Mouse (Mus musculus) lung, postnatal 14 days (tissue): ENCODE measurements around the gene Kif26b.
A peak's percentile ranks its signal among the peaks of the same experiment; 100 is the strongest.

Source experiments
- DNase-seq: peaks from one replicate; pipeline ENCODE4 v3.0.0; 2021

Gene Kif26b

DNA sequence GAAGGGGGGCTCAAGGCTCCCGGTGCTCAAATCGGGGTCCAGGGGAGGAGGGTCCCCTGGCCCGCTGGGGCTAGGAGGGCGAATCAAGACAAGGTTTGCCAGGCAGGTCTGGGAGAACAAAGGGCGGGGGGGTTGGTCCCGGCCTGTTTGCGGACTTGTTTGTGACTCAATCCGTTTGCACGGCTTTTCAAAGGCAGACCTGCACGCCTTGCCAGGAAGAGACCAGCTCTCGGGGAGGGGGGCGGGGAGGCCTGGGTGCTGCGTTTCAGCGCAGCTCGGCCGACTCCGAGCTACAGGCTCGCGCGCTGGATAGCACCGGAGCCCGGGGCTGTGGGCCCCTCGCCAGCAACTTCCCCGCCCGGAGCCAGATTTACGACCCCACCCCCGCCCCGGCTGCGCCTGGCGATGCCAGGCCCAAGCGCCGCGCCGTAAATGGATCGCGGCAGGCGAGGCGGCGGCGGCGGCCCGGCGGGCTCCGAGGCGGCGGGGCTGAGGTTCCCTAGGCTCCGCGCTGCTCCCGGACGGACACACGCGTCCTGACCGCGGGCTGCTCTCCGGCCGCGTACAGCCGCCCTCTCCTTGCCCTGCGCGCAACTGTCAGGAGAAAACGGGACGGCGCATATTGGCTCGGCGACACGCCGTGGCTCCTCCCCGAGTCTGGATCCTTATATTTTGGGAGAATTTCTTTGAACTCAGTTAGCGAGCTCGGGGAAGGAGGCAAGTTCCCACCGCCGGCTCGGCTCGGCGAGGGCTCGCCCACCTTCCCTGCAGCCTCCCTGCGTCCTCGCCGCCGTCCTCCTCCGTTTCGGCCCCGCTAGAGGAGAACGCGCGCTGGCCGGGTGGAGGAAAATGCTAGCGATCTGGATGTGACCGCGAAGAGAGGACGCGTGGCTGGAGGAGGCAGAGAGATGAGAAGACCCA lies at the start of gene Kif26b:
Gene Kif26b, plus strand, starts transcription at position 695 of the 921 bp plus-strand sequence.
- DNase-seq, result peak; percentile 28

DNA sequence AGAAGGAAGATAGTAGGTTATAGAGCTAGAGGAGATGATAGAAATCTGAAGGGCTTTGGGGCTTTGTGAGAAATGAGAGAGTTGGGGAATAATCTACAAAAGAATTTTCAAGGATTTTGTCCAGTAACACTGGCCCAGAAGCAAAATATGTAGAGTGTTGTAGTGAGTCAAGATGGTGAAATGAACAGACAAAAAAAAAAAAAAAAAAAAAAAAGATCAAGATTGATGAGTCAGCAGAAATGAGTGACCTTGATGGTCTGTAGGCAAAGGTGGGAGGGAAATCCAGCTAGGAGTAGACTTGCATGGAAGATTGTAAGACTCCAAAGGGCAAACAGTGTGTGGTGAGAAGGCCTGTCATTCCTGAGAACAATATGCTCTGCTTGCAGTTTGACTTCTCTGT lies 45.1 kb upstream of the Kif26b start:
- no peak for DNase-seq

DNA sequence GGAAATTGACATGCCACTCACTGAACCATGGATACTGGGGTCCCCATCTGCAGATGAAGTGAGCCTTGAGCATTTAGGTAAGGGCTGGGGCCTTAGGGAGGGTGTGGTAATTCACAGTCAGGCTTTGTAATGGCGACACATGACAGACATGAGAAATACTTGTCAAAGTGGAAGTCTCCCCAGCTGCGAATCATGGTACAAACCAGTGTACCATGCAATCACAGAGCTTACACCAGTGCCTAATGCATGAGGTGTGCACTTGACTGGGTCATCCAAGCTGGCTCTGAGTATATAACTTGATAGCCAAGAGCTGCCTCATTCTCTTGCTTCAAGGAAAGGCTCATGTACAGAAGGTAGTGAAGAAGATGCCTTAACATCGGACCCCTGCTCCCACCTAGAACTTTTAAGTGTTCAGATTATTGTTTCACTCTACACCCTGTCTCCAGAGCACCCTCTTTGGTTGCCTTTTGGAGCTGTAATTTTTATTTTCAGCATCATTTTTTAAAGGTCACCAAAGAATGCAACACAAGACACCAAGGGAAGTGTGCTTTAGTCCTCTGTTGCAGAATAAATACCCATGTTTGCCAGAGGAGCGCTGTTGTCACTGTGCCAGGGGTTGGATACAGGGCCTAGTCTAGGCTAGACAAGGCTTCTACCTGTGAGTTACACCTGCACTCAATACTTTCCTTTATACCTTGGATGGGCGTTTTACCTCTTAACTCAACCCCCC lies 43.6 kb upstream of the Kif26b start:
- no peak for DNase-seq

DNA sequence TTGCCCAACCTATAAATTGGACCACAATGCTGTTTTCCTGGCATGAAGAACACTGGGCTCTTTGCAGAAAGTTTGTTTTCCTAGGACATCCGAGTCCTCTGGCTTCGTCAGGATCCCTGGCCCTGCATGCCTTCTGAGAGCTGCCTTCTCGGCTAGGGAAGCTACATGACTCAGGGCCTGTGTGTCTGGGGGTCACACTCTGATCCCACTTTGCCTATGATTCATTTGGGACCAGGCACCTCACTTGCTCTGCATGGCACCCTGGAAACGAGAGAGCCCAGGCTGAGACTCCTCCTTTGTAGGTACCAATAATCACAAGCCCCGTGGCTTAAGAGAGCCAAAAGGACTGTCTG lies 43.1 kb upstream of the Kif26b start:
- no peak for DNase-seq

DNA sequence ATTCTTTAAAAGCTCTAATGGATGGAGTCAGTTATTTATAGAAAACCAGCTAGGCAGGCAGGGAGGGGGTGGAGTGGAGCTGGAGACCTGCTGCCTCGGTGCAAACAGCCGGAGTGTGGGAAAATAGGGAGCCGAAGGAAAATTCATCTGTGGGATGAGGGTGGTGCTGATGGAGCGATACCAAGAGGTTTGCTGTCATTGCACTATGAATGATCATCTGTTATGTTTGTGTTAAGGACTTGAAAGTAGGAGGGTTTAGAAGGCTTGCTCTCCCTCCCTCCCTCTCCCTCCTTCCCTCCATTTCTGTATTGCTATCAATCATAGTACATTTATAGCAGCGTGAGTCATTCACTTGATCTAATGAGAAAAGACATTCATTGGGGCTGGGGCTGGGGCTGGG lies 42.1 kb upstream of the Kif26b start:
- no peak for DNase-seq

DNA sequence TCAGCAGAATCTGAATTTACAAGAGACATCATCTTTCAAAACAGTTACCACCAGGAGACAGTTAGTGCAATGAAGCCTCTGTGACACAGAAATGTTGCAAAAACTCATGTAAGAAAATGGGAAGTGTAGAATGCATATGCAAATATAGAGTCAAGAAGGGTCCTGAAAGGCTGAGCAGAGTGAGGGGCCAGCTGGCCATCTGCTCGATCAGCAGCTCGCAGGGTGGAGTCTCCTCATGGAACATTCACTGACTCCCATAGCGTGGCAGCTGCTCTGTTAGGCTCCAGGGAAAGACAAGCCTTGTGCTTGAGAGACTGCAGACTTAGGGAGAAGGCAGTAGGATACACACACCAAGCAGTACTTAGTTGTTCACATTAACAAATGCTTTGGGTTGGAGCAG lies 39.8 kb upstream of the Kif26b start:
- no peak for DNase-seq

DNA sequence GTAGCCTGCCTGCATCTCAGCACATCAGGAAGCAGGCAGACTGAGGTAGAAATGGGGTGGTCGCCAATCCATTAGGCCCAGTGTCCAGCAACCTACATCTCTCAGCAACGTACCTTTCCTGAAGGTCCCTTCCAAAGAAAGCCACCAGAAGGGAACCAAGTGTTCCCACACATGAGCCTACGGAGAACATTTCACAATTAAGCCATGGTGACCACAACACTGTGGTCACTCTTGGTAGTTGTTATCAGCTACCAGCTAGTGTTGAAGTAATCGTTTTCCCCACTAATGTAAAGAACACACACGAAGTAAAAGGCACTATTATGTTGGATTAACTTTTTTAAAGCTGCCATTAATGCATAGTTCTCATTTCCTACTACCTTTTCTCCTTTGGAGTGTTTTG lies 37.2 kb upstream of the Kif26b start:
- no peak for DNase-seq

DNA sequence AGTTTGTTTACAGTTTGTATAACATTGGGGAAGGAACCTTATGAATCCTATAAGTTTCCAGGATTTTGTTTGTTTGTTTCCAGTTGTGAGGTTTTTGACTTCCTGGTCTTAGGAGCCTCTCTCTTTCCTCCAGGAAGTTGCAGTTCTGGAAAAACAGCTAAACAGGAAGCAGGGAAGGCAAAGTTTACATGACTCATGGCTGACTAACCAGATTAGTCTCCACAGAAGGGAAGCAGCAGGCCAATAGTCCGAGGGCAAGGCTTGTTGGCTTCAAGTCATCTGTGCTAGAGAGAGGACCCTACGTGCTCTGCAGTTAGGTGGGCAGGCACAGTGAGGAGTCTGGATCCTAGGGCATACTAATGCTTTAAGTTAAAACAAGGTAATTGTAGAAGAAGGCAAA lies 36.4 kb upstream of the Kif26b start:
- DNase-seq, result no peak

DNA sequence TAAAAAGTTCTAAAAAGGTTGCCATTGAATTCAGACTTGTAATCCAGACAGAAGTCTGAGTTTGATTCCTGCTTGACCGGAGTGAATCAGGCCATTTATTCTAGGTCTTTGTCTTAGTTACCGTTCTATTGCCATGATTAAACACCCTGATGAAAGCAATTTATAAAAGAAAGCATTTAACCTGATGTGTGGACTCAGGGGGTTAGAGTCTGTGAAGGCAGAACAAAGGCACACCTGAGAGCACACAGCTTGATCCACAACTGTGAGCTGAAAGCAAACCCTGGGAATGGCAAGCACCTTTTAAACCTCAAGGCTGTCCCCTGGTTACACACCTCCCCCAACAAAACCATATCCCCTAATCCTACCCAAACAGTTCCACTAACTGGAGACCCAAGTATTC lies 32.7 kb upstream of the Kif26b start:
- no peak for DNase-seq

DNA sequence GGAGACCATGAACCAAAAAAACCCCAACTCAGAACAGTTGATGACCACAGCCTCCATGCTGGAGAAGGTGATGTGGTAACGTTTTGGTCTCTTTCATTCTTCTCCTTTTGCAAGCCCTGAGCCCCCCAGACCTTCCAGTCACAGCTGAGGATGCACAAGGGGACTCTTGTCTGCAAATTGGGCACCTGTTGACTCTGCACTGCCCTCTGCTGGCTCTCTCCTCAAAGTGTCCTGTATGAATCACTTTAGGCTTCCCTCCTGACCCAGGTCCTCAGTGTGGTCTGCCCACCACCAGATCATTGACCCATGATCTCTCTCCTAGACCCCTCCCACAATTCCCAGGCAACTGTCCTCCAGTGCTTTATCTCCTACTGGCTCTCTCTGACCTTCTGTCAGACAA lies 32.1 kb upstream of the Kif26b start:
- DNase-seq, result peak; percentile 56

DNA sequence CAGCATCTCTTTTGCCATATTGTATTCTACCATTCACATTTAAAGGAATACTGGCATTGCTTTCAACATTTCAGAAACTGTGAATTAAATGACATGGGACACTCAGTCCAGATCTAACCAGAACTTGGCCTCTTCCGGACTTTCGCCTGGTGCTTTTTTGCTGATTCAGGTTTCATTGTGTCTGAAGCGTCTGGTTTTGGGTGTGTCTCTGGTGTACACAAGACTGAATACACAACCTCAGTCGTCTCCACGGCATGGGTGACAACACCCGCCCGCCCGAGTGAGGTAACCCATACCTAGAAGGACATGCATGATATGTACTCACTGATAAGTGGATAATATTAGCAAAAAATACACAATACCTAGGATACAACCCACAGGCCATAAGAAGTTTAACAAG lies 22.0 kb upstream of the Kif26b start:
- no peak for DNase-seq

DNA sequence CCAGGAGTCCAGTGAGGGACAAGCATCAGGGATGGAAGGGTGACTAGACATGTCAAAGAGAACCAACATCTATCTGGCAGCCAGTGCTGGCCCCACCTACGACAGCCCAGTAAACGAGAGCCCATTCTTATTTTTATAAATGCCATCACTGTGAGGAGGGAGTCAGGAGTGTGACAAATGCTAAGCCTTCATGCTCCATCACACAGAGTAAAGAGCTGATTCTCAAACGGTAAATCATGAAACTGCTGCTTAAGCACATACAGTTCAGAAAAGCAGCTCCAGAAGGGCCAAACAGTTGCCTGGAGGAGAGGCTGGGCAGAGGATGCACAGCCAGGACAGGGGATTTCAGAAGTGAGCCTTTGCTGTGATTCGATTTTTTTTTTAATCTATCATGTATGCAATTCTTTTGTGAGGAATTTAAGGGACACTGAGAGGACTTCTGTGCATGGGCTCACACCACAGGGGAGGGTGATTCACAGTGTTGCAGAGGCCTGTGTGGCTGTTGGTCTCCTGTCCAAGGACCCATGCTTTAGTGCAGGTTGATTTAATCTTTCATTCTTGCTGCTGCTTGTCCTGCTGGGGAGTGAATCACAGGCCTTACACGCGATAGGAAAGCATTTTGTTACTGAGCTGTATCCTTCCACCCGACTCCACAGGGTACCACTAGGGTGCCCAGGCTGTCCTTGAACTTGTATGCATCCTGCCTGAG lies 16.4 kb upstream of the Kif26b start:
- no peak for DNase-seq

DNA sequence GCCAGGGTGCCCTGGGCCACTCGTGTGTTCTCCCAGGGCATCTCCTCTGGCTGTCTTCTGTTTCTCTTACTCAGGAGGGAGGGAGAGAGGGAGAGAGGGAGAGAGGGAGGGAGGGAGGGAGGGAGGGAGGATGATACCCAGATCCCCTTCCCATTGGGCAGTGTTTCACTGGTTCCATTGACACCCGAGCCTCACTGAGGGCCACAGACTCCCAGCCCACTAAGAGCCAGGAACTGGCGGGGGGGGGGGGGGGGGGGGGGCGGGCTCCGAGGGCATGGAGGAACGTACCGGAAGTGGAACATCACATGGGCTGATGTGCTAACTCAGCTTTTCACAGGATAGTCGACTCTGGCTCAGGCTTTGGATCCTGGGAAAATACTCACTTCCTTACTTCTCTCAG lies 15.0 kb upstream of the Kif26b start:
- DNase-seq, result no peak

DNA sequence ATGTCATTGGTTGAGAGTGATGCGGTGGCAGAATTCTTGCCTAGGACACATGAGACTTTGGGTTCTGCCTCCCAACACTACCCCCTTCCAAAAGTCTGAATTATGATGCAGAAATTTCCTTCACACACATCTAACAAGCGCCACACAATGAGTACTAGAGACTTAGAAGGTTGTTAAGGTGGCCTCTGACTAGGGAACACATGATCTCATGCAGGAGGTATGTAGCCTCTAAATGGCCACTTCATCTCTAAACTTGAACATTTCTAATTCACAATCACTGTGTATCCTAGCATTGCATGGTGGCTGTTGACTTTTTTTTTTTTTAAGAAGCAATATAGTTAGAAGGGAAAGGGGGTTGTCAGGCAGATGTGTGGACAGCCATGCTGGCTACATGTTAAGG lies 13.1 kb upstream of the Kif26b start:
- no peak for DNase-seq

DNA sequence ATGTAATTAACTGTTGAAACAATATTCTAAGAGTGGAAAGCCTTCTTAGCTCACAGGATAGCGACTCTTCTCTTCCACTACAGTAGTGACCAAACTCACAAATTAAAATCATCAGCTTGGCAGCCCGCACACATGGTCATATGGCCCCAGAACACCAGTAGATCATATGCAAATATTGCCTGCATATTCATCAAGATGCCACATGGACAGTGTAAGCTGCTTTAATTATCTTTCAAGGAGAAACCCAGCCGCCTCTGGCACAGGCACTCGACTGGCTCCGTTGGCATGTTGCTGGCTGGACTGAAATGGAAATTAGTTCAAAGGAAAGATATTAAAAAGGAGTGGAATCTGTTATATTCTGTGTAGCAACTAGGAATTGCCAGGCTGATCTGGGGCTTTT lies 6.5 kb upstream of the Kif26b start:
- no peak for DNase-seq

DNA sequence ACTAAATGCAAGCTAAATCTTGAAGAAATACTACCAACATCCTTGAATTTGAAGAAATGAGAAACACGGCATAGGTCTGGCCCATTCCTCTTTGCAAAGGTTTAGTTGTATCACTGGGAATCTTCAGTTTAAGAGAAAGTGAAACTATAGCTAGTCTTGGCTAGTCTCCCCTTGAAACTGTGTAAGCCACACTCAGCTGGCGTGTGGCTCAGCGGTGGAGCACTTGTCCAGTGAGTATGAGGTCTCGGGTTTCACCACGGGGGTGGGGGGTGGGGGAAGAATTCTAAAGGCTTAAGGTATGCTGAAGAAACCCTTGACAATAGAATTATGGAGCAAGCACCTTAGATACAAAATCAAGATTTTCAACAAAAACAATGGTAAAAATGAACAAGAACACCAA lies 5.8 kb upstream of the Kif26b start:
- no peak for DNase-seq

DNA sequence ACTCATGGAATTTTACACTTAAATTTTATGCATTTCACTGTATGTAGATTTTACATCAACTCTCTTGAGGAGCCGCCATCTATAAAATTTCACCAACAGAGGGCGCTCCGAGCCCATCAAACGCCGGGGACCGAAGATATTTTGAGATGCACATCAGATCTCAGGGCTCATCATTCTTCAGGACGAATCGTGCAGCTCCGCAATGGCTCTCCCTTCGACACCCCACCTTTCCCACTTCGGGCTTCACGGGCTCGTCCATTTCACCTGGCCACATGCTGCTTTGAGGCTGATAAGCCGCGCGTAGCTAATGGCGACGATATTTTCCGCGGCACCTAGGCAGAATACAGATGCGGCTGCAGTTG lies 1.8 kb upstream of the Kif26b start:
- peak; percentile 80 for DNase-seq

DNA sequence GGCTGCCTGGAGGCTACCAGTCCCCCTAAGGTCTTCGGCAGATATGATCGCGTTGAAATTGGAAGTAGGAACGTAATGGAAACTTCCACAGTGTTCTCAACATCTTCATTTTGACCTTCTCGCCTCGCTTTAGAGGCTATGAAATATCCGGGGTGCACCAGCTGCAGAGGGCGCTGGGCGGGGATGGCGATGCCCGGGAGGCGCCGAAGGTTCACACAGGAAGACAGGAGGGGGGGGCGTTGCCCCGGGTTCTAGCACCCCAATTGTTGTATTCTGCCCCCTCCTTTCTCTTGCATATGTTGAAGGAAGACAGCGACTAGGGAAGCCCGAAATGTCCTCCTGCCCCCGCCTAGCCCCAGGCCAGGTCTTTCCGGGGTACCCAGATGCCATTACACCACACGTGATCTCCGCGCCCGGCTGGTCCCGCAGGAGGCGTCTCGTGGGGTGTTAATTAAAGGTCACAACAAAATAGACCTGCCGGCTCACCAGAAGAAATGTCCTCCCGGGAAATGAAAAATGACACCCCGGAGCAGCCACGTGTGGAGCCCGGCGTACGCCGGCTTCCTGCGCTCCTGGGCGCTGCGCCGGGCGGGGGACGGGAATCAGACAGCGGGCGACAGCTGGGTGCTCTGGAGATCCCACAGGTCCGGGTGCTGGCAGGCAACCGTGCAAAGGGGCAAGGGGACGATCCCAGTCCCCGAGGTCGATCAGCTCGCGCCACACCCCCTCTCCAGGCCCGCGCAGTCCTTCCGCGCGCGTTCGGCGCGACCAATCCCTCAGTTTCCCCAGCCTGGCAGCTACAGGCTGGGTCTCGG lies 1.2 kb upstream of the Kif26b start:
- DNase-seq, result peak; percentile 6

DNA sequence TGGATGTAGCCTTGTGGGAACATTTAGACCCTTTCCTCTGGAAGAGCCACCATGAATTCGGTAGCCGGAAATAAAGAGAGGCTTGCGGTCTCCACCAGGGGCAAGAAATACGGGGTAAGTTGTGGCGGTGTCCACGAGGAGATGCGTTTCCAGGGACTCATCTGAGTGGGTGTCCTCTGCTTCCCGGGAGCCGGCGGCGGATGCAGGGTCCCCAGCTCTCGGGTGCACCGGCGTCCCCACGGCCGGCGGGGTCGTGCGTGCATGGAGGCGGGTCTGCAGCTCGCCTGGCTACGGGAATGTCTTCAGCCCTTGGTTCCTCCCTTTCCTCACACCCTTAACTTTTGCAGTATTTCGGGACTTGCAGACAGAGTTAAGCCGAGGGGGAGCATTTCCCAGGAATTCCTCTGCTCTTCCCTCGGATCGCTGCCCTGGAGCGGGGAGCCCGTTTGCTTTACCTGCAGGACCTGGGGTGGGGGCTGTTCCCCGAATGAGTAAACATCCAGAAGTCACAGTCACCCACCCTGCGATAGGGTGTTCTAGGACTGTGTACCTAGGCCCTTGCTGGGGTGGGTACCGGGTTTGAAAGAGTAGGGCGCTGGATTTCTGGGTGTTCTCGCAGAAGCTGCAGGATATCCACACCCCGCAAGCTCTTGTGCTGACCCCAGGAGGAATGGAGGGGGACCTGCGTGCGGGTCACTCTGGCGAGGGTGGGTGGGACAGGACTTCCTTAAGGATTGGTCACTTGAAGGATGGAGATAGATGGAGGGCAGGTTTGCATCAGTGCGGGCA lies 781 bp downstream of the Kif26b start:
- DNase-seq, result peak; percentile 5

DNA sequence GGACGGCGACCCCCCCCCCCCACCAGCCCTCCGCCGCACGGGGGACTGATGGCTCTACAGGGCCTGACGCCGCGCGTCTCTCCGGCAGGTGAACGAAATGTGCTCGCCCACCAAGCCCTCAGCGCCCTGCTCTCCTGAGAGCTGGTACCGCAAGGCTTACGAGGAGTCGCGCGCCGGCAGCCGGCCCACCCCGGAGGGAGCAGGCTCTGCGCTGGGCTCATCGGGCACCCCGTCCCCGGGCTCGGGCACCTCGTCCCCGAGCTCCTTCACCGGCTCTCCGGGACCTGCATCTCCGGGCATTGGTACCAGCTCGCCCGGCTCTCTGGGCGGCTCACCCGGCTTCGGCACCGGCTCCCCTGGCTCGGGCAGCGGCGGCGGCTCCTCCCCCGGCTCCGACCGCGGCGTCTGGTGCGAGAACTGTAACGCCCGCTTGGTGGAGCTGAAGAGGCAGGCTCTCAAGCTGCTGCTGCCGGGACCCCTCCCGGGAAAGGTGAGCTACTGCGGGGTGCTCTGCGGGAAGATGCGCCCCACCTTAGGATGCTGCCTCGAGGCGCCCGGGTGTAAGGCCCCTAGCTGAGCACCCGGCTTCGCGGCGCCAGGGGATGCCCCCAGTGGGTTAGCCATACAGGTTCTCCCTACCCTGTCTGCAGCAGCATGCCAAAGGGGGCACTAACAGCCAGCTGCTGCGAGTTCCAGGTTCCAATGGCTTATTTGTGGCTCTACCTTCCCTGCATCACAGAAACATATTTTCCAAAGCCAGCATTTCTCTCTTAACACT lies 1.6 kb downstream of the Kif26b start:
- DNase-seq, result peak; percentile 79

DNA sequence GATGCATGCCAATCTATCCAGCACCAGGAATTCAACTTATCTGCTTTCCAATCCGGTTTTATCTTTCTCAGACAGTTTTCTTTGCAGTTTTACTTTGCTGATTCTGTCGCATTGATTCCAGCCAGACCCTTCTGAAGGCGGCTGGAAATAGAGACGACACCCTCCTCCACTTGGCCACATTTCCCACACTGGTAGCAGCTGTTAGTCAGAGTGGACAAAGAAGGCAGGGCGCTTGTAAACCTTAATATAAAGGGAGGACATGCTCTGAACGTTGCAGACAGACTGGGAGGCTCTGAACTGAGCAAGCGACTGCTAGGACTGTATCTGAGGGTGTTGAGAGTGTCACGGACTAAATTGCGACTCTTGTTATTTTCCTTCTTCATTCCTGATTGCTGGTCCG lies 11.3 kb downstream of the Kif26b start:
- DNase-seq, result no peak
